Mouse (Mus musculus) megakaryocyte, embryonic 14.5 days (primary cell): Measurements from ENCODE around the gene Usp47. TPM values are rescaled to one million over a fixed set of nuclear protein-coding genes. Genes with fewer than 3 reads are reported as not detected.

Experiments used
- H3K27me3 ChIP-seq: replicated peaks from 2 replicates; pipeline ENCODE3; 2012; ENCODE audit warnings: inconsistent platforms
- H3K36me3 ChIP-seq: replicated peaks from 2 replicates; pipeline ENCODE3; 2012; ENCODE audit warnings: low read length, inconsistent platforms, mixed read lengths
- H3K4me1 ChIP-seq: 2 replicates; pipeline ENCODE4 v1.6.1; 2012; ENCODE audit warnings: inconsistent platforms
- H3K4me3 ChIP-seq: replicated peaks from 2 replicates; pipeline ENCODE3; 2012; ENCODE audit warnings: moderate library complexity, mild to moderate bottlenecking, inconsistent platforms
- H3K9me3 ChIP-seq: 2 replicates; pipeline ENCODE4 v1.6.1; 2012; ENCODE audit warnings: inconsistent platforms
- FLI1 ChIP-seq: IDR thresholded peaks from 2 replicates; pipeline ENCODE4 v1.6.1; 2012; ENCODE audit warnings: low read length, inconsistent platforms, mixed read lengths
- GATA1 ChIP-seq: IDR thresholded peaks from 3 replicates; pipeline ENCODE4 v1.6.1; 2012; ENCODE audit warnings: mixed read lengths, low read length, inconsistent platforms, borderline replicate concordance
- polyA plus RNA-seq: library from polyadenylated mRNA; stranded (reverse); fragments of >175 nt; gene quantifications from 2 replicates; pipeline ENCODE4 v1.2.3, GENCODE M21; 2012; ENCODE audit warnings: low replicate concordance; ENCODE audit not compliant: insufficient read depth

Usp47 gene
- polyA plus RNA-seq, 1 experiment = 3.0 TPM

DNA sequence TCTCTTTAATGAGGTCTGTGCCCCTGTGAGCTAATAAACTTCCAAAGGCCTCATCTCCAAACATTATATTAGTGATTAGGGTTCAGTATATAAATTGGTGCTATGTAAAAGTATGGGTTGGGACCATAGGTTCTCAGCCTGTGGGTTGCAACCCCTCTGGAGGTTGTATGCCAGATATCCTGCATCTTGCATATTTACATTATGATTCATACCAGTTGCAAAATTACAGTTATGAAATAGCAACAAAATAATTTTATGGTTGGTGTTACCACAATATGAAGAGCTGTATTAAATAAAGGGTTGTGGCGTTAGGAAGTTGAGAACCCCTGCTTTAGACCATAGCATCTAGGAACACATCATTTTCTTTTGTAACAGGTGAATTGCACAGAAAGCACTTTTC is 7.3 kb downstream of the Usp47 start:
- H3K27me3 ChIP-seq = no peaks in the 10 kb centered on the region
- peaks cover 60% of the 10 kb centered on the region for H3K4me1 ChIP-seq
- H3K36me3 ChIP-seq = peaks cover 31% of the 10 kb centered on the region

DNA sequence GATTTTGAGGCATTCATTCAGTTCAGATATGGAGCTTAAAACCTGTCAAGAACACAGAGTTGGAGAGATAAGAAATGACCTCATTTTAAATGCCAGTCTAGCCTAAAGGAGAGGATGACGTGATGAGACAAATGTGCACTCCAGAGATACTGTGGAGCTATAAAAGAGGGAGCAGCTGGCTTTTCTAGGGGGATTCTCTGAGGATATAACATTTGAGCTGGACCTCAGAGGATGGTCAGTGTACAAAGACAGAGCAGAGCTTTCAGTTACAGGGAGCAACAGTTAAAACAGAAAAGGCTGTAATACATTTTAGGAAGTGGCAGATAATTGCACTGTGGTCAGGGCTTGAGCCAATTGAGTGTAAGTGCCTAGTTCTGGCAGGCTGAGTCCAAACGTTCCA is 12.5 kb downstream of the Usp47 start:
- peak overlapping the region; percentile 53 for H3K4me3 ChIP-seq
- peaks cover 70% of the 10 kb centered on the region for H3K4me1 ChIP-seq
- no peaks in the 10 kb centered on the region for H3K27me3 ChIP-seq
- H3K9me3 ChIP-seq = no peaks in the 10 kb centered on the region
- peaks cover 24% of the 10 kb centered on the region for H3K36me3 ChIP-seq
- TF ChIP-seq GATA1 = no peak; the same call in 2 of the 3 replicates
- TF ChIP-seq FLI1 = no peak

More for the DNA sequence above, 7.3 kb downstream of the Usp47 start:
- no peak for TF ChIP-seq GATA1
- no peak for TF ChIP-seq FLI1
- no peaks in the 10 kb centered on the region for H3K9me3 ChIP-seq
- H3K4me3 ChIP-seq = no peak overlapping the region

DNA sequence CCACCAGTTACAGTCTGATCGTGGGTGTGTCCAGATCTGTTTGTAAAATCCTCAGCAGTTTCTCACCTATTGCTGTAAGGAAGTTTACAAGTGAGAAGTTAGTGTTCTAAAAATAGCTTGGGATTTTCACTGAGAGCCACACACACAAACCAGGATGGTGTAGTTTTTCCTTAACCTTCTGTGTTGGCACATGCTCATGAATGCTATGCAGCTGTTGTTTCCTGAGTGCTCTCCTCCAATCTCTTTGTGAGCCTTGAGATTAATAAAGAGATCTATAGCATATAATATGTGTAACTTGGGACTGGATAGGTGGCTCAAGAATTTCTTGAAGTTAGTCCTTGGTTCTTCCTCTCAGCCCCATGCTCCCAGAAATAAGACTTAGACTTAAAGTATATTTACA is 13.3 kb downstream of the Usp47 start:
- no peaks in the 10 kb centered on the region for H3K9me3 ChIP-seq
- peaks cover 67% of the 10 kb centered on the region for H3K4me1 ChIP-seq
- H3K36me3 ChIP-seq = peaks cover 22% of the 10 kb centered on the region
- H3K4me3 ChIP-seq = no peak overlapping the region
- TF ChIP-seq GATA1 (no peak), FLI1 (no peak)
- no peaks in the 10 kb centered on the region for H3K27me3 ChIP-seq

GRCm38 (mm10) chr7:112040271-112040670 is 17.0 kb downstream of the Usp47 start:
- peaks cover 7% of the 10 kb centered on the region for H3K36me3 ChIP-seq
- no peaks in the 10 kb centered on the region for H3K27me3 ChIP-seq
- peaks cover 80% of the 10 kb centered on the region for H3K4me1 ChIP-seq
- no peak overlapping the region for H3K4me3 ChIP-seq
- H3K9me3 ChIP-seq = no peaks in the 10 kb centered on the region
- no peak for TF ChIP-seq GATA1
- TF ChIP-seq FLI1 = no peak

- peaks cover 78% of the 10 kb centered on the region for H3K4me1 ChIP-seq
- peaks cover 10% of the 10 kb centered on the region for H3K36me3 ChIP-seq
- peak overlapping the region; percentile 76 for H3K4me3 ChIP-seq
- H3K27me3 ChIP-seq = no peaks in the 10 kb centered on the region
- TF ChIP-seq GATA1 = no peak
- TF ChIP-seq FLI1 = no peak
- no peaks in the 10 kb centered on the region for H3K9me3 ChIP-seq
Observed at GRCm38 (mm10) chr7:112042758-112043157, 19.5 kb downstream of the Usp47 start.

GRCm38 (mm10) chr7:112045249-112045648 is 21.9 kb downstream of the Usp47 start:
- peaks cover 60% of the 10 kb centered on the region for H3K4me1 ChIP-seq
- no peak for TF ChIP-seq FLI1
- TF ChIP-seq GATA1 = no peak
- no peaks in the 10 kb centered on the region for H3K27me3 ChIP-seq
- H3K36me3 ChIP-seq = peaks cover 6% of the 10 kb centered on the region
- no peaks in the 10 kb centered on the region for H3K9me3 ChIP-seq
- H3K4me3 ChIP-seq = no peak overlapping the region

- Histone ChIP-seq H3K4me3 (no peak overlapping the region), H3K27me3 (no peaks in the 10 kb centered on the region), H3K9me3 (no peaks in the 10 kb centered on the region), H3K4me1 (peaks cover 54% of the 10 kb centered on the region), H3K36me3 (peaks cover 6% of the 10 kb centered on the region)
- no peak for TF ChIP-seq FLI1
- TF ChIP-seq GATA1 = no peak
Observed at GRCm38 (mm10) chr7:112045794-112046388, 22.6 kb downstream of the Usp47 start.

DNA sequence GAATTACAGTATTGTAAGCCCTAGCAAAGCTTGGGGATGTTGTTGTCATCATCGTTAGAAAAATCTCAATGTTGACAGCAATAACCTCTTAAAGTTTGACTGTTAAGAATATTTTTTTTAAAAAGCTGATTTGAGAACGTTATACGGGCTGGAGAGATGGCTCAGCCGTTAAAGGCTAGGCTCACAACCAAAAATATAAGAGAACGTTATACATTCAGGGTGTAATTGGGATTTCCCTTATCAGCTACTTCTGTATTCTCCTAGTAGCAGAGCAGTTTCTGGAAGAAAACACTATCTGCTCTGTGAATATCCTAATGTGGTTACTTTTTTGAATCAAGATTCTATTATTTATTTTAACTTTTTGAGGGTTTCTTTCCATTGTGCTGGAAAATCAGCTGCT is 25.3 kb downstream of the Usp47 start:
- H3K4me1 ChIP-seq = peaks cover 53% of the 10 kb centered on the region
- H3K4me3 ChIP-seq = no peak overlapping the region
- no peaks in the 10 kb centered on the region for H3K27me3 ChIP-seq
- H3K9me3 ChIP-seq = no peaks in the 10 kb centered on the region
- H3K36me3 ChIP-seq = peaks cover 14% of the 10 kb centered on the region
- TF ChIP-seq FLI1 (no peak), GATA1 (no peak)

- Histone ChIP-seq H3K4me1 (peaks cover 60% of the 10 kb centered on the region), H3K27me3 (no peaks in the 10 kb centered on the region), H3K36me3 (peaks cover 52% of the 10 kb centered on the region), H3K9me3 (no peaks in the 10 kb centered on the region), H3K4me3 (peak overlapping the region; percentile 29)
- no peak for TF ChIP-seq GATA1
- no peak for TF ChIP-seq FLI1
Observed at GRCm38 (mm10) chr7:112053667-112054066, 30.4 kb downstream of the Usp47 start.

DNA sequence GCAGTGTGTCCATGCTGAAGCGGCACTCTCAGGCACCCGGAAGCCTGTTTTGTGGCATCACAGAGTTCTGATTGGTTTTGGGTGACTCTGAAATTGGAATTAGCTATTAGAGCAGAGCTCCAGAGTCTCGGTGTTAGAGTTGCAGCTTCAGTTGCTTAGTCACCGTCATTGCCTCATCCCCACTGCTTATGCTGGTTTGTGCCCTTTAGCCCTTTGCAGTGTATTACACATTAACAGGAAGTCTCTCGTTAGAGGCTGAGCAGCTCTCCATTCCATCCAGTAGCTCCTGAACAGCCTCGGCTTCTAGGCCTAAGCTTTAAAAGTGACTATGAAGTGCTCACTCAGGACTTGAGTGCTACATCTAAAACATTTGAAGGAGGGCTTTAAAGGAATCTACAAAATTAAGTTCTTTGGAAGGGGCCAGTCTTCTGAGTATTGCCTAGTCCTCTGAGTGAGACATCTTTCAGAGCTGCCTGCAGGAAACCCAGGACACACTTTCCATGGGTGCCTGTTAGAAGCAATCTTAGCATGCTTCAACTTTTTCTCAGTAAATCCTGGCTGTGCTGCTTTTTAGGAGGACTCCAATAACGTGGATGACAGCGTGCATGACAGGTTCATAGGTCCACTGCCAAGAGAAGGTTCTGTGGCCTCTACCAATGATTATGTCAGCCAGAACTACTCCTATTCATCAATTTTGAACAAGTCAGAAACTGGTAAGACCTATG is 32.8 kb downstream of the Usp47 start:
- peaks cover 73% of the 10 kb centered on the region for H3K36me3 ChIP-seq
- H3K27me3 ChIP-seq = no peaks in the 10 kb centered on the region
- H3K4me1 ChIP-seq = peaks cover 61% of the 10 kb centered on the region
- no peaks in the 10 kb centered on the region for H3K9me3 ChIP-seq
- TF ChIP-seq FLI1 = no peak
- TF ChIP-seq GATA1 = no peak
- H3K4me3 ChIP-seq = peak overlapping the region; percentile 53

DNA sequence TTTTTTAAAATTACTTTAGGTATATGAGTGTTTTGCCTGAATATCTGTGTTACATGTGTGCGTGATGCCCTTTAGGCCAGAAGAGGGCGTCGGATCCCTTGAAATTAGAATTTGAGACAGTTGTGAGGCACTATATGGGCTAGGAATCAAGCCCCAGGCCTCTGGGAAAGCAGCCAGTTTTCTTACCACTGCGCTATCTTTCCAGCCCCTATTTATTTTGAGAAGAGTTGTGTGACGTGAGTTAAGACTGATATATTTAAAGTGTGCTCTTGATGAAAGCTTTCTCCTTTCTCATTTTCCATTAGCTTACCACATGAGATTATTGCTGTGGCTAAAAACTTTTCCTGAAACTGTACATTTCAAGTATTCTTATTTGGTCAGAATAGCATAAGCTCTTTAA is 51.6 kb downstream of the Usp47 start:
- Histone ChIP-seq H3K4me1 (no peaks in the 10 kb centered on the region), H3K36me3 (peaks cover 82% of the 10 kb centered on the region), H3K9me3 (no peaks in the 10 kb centered on the region), H3K4me3 (no peak overlapping the region), H3K27me3 (no peaks in the 10 kb centered on the region)
- TF ChIP-seq FLI1 = no peak
- TF ChIP-seq GATA1 = no peak
